Mouse (Mus musculus): ENCODE measurements at regions not wholly inside any gene's neighbourhood (a gene's known extent, or its start where the extent isn't known, plus 50 kb on each side); places are given as distances from the start of the nearest gene placed in this dataset.
"Not testable (repeated sequence)": the region's sequence is repeated elsewhere in the genome, so short reads cannot be mapped to it uniquely, and the experiment has no call there.

DNA sequence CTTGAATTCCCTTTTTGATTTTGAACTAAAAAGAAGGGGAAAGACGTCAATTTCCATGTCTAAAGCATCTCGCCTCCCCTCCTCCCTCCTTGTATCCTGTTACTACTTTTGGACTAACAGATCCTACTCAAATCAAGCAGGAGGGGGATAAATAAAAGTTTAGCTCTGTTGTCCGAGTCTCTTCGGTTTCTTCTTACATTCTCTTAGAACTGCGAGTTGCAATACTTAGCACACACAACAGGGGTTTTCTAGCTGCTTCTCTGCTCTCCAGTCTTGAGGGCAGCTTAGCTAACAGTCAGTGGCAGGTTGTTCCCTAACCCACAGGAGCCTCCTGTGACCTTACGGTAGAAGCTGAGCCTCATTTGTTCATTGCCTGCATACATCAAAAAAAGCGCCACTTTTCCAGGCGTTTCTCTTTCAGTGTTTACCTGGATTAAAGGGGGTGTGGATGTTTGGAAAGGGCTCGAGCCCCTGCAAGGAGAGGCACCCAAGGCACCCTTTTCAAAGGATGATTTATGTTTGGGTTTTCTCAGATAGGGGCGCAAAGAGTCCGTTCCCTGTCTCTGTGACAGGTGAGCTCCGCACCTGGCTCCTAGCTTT lies 119.6 kb upstream of the Klf4 start:
- peak; percentile 34 to 82 for DNase-seq (ENCODE audit: inconsistent age in 2 of 2, low spot score in 1 of 2)

DNA sequence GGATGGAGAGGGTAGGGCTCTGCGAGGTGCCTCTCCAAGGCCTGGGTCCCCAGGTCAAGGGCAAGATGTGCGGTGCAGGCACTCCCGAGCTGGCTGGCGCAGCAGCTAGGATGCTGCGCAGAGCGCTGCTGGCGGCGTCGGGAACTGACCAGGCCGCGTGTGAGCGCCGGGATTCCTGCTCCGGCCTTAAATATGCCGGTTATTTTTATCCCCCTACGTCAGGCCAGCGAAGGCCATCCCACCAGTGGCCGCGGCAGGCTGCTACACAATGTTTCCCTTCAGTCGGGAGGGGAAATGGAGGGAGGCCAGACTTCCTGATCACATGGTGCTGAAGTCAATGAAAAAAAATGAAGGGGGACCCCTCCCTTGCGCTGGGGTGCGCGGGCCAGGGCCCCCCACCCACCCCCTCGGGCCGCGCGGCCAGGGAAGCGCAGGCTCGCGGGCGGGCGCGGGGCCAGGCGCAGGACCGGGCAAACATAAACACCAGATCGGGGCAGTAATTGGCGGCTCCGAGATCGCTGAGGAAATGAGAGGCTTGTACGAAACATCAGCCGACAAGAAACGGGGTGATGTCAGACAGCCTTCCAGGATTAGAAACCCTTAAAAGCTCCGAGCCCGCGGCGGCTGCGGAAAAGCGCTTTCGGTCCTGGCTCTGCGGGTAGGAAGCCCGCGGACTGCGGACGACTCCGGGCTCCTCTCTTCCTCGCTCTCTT lies 118.9 kb upstream of the Klf4 start:
- DNase-seq (ENCODE audit: inconsistent age in 2 of 2, low spot score in 1 of 2): peak; percentile 93 to 96

DNA sequence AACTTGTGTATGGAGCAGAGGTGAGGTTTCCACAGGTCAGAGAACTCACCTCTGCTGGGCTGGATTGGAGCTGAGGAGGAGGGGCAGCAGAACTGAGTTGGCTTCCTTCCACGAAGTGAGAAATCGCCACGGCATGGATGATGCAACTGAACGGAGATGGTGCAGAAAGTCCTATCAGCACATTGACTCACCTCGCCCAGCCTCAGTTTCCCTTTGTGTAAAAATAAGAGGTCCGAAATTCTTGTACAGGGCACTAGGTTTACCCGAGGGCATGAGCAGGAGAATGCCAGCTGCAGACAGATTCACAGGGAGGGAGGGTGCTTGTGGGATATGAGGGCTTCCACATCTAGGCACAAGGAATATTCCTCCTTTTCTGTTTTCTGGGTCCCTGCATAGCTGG lies 117.9 kb upstream of the Klf4 start:
- peak; percentile 17 to 66 for DNase-seq (ENCODE audit: inconsistent age in 2 of 2, low spot score in 1 of 2)

DNA sequence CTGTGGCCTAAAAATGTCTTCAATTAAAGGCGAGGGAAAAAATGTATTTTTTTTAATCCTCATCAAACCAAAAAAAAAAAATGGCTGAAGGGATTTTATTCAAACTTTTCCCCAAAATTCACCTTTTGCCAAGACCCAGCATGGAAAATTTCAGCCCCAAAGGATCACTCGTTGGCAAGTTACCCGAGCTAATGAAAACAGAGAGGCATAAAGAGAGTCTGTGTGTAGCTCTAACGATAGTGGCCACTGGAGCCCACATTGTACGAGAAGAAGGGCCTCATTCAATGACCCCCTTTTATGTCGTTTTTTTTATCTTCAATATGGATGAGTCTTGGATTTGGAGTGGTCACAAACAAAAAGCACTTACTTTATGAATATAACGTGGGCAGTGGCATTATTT lies 116.1 kb upstream of the Klf4 start:
- no peak for DNase-seq (ENCODE audit: inconsistent age in 2 of 2, low spot score in 1 of 2)

DNA sequence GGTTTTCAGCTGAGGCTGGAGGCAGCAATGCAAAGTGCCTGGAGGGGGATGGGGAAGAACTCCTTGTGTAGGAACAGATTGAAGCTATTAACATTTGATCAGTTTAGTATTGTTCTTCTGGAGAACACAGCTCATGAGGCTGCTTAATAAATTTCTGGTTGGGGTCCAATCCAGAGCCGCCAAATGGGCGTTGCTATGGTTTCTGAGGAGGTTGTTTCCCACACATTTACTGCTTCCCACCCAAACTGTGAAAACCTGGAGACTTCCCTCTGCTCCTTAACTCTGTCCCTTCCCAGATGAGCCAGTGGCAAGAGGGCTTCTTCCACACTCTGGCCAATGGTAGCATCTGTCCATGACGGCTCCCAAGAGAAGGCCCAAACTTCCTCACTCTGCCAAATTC lies 113.2 kb upstream of the Klf4 start:
- DNase-seq (ENCODE audit: inconsistent age in 2 of 2, low spot score in 1 of 2): no peak

DNA sequence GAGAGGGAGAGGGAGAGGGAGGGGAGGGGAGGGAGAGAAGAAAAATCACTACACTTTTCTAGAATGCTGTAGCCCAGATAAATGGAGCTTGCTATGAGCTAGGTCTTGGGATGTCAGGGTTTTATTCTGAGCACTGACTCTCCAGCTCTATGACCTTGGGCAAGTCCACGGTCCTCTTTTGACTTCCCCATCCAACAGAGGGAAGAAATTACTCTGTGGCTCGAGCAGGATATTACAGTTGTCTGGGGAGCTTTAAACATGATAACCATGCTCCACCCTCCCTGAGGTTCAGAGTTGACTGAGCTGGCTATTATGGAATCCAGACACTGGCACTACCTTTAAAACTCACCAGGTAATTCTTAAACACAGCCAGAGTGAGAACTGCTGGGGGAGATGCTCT lies 112.6 kb upstream of the Klf4 start:
- no peak for DNase-seq (ENCODE audit: inconsistent age in 2 of 2, low spot score in 1 of 2)

DNA sequence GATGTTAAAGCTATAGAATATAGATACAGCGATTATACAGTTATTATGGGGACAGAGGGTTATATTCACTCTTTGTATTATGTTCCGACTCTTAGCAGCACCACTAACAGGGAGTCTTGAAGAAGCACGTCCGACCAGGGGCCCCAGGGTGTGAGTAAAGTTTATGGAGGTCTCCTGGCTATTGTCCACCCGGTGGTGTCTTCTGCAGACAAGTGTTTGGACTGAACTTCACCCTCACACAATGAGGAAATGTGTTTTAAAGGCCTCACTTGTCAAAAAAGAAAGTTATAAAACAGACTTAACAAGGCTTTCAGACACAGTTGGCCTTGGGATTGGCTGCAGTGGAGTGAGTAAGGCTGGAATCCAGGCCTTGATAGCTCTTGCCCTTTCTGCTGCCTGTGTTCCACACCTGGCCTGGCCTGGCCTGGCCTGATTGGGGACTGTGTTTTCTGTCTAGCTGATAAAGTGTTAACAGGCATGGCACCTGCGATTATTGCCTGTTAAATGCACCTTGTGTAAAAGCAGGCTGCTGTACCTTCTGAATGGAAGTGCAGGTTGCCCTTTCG lies 102.8 kb upstream of the Klf4 start:
- DNase-seq (ENCODE audit: inconsistent age in 2 of 2, low spot score in 1 of 2): peak in 1 of 2 experiments; percentile 59

DNA sequence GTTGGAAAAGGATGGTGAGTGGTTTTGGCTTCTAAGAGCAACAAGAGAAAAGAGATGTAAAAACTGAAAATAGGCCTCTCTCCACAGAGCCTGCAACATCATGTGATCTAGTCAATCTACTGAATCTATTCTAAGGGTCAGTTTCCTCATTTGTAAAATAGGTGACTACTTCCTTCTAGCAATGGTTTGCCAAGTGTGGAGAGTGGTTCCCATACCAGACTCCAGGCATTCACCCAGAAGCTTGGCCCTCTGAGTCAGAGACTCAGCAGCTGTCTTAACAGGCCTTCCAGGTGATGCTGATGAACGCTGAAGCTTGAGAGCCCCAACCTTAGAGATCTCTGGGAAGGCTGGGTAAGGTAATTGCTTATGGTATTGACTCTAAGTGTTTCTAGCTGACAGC lies 98.9 kb upstream of the Klf4 start:
- DNase-seq (ENCODE audit: inconsistent age in 2 of 2, low spot score in 1 of 2): no peak

DNA sequence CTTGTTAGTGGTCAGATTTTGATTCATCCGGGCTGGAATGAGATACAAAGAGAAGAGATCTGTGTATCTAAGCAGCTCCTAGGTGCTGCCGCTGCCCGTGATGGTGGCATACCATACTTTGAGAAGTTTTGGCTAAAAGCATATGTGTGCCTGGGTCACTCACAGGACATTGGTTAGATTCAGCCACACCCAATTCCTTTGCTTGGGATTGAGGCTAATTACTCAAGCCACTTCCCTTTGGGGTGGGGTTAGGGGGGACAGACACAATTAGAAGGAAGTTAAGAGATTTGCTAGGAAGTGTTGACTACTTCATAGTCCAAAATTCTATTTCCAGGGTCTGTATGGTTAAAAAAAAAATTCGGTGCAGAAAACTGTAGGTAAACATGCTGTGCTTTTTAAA lies 97.9 kb upstream of the Klf4 start:
- DNase-seq (ENCODE audit: inconsistent age in 2 of 2, low spot score in 1 of 2): not testable (repeated sequence)

DNA sequence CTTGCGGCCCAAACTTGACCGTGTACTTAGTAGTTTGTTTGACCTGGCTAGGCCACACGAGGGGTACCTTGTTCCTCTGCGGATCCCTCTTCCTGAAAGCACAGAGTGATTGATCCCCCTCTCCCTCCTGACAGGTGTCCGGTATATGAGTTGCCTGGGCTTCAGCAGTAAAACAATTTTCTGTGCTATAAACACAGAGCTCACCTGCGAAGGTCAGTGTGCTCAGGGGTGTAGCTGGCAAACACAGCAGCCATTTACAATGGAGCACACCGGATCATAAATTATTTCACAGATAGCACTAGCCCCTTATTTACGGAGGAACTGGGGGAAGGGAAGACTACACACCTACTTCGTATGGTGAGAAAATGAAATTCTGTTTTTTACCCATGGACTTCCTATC lies 92.5 kb upstream of the Klf4 start:
- no peak for DNase-seq (ENCODE audit: inconsistent age in 2 of 2, low spot score in 1 of 2)

DNA sequence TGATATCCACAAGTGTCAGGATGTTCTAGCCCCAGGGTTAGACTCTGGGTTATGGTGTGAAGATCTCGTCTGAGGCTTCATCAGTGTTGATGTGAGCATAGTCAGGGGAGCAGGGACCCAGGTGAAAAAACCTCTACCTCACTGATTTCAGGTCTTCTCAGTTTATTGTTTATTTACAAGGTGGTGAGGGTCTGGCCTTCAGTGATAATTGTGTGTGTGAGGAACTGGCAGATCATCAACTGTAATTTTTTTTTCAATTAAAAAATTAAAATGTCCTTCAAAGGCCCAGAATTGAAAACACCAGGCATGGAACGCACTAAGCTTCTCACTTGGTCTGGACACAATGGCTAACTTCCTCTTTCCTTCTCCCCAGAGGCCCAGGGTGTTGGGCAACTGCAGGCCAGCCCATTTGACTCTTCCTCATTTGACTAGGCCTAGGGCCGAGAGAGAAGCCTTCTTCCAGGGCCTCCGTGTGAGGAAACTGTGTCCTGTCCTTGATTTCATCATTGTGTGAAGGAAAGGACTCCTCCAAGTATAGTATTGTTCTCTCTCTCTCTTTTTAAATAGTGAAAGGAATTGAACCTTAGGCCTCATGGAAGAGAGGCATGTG lies 91.0 kb upstream of the Klf4 start:
- DNase-seq (ENCODE audit: inconsistent age in 2 of 2, low spot score in 1 of 2): peak; percentile 20 to 56

DNA sequence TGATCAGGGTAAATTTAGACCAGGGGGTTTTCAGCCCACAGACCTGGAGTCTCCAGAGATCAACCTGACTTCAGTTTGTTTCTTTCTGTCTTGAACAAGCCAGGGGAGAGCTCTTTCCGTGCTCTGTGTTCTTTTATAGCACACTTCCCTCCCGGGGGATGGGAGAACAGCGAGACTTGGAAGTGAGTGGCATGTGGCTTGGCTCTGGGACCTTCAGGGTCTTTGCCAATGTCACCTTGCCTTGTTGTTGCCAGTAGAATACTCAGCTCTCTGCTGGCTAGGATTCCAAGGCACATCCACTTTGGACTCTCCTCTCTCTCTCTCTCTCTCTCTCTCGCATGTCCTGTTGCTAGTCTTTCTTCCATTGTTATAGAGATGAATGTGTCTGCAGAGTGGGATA lies 90.4 kb upstream of the Klf4 start:
- no peak for DNase-seq (ENCODE audit: inconsistent age in 2 of 2, low spot score in 1 of 2)

DNA sequence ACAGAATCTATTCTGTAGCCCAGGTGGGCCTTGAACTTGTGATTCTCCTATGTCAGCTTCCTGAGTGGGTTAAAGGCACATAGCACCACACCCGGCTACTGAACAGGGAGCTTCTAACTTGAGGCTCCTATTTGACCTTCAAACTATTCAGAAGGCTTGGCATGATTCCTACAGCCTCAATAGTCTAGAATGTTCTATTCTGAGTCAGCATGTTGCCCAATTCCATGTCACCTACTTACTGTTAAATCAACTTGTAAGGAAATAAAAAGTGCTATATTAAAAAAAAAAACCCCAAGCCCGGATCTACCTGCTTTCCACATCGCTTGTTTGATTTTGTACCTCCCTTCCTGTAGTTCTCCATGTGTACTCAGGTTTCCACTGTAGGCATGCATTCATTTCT lies 87.6 kb upstream of the Klf4 start:
- peak; percentile 23 to 80 for DNase-seq (ENCODE audit: inconsistent age in 2 of 2, low spot score in 1 of 2)

DNA sequence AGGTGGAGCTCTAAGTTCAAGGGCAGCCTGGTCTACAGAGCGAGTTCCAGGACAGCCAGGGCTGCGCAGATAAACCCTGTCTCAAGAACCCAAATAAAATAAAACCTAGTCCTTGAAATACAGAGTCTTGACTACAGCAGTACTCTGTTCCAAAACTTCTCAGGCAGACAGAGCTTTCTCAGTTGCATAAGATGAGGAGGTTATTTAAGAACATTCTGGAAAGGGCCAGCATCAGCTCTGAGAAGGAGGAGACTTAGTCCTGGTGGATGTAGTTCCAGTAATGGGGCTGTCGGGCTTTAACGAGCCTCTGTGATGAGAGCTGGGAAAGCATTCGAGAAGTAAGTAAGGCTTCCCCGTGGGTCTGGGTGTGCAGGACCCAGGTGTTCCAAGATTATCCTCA lies 83.5 kb upstream of the Klf4 start:
- no peak for DNase-seq (ENCODE audit: inconsistent age in 2 of 2, low spot score in 1 of 2)

DNA sequence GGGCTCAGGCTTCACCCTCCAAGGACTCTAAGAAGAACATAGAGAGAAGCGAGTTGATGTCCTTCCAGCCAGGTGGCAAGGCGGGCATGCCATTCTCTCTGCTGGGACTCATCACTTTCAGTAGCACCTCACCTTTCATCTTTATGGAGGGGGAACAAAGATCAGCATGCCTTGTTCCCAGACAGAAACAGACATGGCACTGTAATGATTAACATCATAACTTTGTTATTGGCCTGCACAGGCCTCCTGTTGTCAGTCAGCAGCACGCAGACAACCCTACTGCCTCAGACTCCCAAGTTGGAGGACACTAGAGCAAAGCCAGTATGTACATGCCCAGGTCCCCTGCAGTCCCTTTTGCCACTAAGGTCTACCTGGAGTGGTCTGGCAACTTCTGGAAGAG lies 81.3 kb upstream of the Klf4 start:
- no peak for DNase-seq (ENCODE audit: inconsistent age in 2 of 2, low spot score in 1 of 2)

DNA sequence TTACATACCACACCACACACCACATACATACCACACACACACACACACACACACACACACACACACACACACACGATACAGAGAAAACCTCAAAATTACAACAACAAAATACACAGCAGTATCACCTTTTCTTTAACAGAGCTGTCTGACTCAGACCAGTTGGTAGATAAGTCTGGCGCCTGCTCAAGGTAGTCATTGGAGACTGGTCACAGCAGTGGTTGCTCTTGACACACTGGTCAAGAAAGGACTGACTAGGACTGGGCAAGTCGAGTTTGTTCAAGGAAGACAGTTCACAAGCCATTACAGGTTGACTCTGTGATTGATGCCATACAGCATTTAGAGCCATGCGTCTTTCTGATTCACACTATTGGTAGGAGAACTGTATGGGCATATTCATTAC lies 78.7 kb upstream of the Klf4 start:
- DNase-seq (ENCODE audit: inconsistent age in 2 of 2, low spot score in 1 of 2): no peak

DNA sequence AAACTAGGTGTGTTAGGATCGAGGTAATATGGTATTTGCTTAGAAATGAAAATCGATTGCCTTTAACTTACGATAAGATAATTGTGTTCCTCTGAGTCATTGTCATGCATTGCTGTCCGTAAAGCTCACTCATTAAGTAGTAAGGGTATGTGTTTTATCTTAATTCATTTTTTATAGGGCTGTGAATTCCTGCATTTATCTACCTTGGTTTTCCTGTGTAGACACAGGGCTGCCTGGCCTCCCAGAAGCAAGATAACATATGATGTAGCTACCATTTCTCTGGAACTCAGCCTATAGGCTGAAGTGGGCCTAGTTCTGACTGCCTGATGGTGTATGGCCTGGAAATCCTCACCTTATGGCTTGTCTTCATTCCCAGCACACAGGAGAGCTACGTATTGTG lies 76.9 kb upstream of the Klf4 start:
- no peak for DNase-seq (ENCODE audit: inconsistent age in 2 of 2, low spot score in 1 of 2)

DNA sequence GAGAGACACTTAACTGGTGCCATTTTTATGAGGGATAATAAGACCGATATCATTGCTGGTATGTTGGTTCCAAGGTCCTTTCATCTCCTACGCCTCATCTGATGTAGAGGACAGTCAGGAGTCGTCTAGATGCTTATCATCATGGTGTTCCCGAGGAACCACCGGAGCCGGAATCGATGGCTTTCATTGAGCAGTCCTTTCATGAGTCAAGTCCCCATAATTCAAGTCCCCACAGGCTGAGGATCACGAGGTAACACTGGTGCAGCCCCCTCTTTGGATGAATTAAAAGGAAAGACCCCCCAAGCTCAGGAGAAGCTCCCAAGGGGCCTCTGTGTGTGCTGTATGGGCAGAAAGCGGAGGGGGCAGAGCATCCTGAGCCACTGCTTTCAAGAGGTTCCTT lies 73.3 kb upstream of the Klf4 start:
- no peak for DNase-seq (ENCODE audit: inconsistent age in 2 of 2, low spot score in 1 of 2)

DNA sequence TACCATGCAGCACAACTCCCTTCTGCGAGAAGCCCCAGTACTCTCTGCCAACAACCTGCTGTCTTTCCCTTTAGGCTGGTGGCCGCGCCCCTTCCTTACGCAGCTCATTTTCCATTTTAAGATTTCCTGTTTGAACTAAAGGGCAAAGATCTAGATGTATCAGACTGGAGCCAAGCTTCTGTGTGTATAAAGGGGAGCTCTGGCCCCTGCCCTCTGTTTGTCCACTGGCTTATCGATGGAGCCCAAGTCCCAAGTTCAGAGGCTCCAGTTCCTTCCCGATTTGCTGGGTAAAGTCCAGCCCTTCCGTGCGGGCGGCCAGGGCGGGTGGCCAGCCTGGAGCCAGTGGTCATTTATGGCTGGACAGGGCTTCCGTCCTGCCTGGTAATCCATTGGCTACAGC lies 72.6 kb upstream of the Klf4 start:
- peak; percentile 52 to 70 for DNase-seq (ENCODE audit: inconsistent age in 2 of 2, low spot score in 1 of 2)

DNA sequence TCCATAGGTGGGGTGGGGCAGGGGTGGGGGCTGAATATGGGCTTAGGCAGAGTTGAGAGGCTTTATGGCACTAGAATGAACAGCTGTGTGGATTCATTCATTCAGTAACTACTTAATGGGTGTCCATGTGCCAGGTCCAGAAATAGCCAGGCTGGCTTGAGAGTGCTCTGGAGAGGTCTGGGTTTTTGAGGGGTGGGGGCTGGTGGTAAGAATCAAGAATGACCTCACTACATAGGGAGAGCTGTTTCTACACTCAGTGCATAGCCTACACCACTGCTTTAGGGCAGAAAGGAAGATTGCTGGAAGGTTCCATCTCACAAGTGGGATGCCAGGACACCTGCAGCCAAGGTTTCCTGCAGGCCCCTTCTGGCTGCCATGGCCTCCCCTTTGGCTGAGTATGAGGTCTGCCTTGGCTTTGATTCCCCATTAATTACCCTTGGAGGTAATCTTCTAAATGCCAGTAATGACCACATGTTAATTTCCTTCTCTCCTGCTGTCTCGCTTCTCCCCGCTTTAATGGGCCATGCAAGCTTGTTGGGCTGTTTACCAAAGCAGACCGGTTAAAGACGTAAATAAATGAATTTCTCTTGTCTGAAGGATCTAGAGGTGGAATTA lies 71.7 kb upstream of the Klf4 start:
- no peak for DNase-seq (ENCODE audit: inconsistent age in 2 of 2, low spot score in 1 of 2)

DNA sequence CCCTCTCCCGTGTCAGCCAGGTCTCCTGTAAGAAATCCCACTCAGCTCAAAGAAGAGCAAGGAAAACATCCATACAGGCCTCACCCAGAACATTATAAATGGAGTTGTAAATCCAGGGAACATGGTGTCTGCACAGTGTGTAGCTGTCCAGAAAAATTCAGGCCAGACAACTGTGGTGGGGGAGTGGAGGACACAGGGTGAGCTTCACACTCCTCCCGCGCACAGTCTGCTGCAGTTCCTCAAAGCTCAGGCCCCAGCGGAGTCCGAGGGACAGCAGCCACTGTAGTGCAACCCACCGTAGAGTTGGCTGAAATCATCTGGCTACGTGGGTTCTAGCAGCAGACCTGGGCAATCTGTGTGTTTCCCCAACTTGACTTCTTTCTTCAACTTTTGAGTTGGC lies 62.9 kb upstream of the Klf4 start:
- DNase-seq (ENCODE audit: inconsistent age in 2 of 2, low spot score in 1 of 2): no peak

DNA sequence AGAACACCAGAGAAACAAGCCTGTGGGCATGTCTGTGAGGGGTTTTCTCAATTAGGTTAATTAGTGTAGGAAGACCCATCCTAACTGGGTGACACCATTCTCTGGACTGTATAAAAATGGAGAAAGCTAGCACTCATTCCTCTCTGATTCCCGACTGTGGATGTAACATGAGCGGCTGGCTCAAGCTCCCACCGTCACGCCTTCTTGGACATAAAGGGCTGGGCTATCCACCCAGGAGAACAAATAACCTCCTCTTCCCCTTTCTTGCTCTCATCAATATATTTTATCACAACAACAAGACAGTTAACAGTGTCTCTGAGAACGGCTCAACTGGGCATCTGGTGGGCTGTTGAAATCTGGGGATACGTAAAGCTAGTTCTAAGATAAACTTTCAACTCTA lies 62.4 kb upstream of the Klf4 start:
- DNase-seq (ENCODE audit: inconsistent age in 2 of 2, low spot score in 1 of 2): no peak

Measured in adrenal gland, adult (tissue).